ENCODE assay signal across 29 mouse cellular contexts in the genomic region with DNA sequence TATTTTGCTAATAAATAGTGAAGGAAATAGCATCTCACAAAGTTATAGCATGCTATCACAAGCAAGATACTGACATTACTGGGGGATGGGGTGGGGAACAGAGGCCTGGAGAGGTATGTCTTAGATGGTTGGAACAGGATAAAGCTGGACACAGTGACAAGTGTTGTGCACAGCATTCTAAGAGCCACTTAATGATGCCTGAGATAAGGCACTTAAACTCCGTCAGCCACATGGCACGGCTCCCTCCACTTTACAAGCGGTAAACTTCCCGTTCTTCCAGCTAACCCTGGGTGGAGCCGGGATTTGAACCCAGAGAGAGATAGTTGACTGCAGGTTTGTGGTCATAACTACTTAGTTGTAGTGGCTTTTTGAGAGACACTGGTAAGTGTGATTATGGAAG. TPM values are rescaled to one million over a fixed set of nuclear protein-coding genes. Genes with fewer than 3 reads are reported as not detected.
"Had no signal": no experiment of that assay in that cellular context is flagged by ENCODE, and none has a peak within 500 bp of the region (broad histone marks: within the 10 kb centered on the region; RNA-seq: fewer than 3 reads in every experiment).

No protein-coding gene starts in this region.

- ATAC-seq: forebrain, postnatal 0 days; hindbrain, postnatal 0 days; intestine, embryonic 16.5 days had no signal

- H3K4me3 ChIP-seq: heart, adult 2 months; heart, embryonic 12.5 days; heart, embryonic 15.5 days; hindbrain, embryonic 13.5 days; hindbrain, embryonic 15.5 days; kidney, embryonic 15.5 days; limb, embryonic 13.5 days; limb, embryonic 15.5 days had no signal

- H3K4me2 ChIP-seq: hindbrain, embryonic 13.5 days; hindbrain, embryonic 15.5 days; kidney, embryonic 15.5 days; limb, embryonic 13.5 days; limb, embryonic 15.5 days had no signal

- H3K9me3 ChIP-seq: heart, embryonic 12.5 days; heart, embryonic 15.5 days; hindbrain, embryonic 13.5 days; hindbrain, embryonic 15.5 days; kidney, embryonic 15.5 days; limb, embryonic 13.5 days; limb, embryonic 15.5 days had no signal

- H3K27ac ChIP-seq: heart, adult 2 months; hindbrain, embryonic 13.5 days; hindbrain, embryonic 15.5 days; hindbrain, postnatal 0 days; kidney, embryonic 15.5 days; kidney, postnatal 0 days; limb, embryonic 13.5 days; limb, embryonic 15.5 days had no signal

- H3K9ac ChIP-seq: forebrain, postnatal 0 days; heart, embryonic 12.5 days; heart, embryonic 15.5 days; hindbrain, embryonic 13.5 days; hindbrain, embryonic 15.5 days; kidney, embryonic 15.5 days; limb, embryonic 13.5 days; limb, embryonic 15.5 days had no signal

- DNase-seq: forebrain, postnatal 0 days; gastrocnemius, postnatal 36 days; heart, adult 11 months; heart, postnatal 36 days; kidney, adult 11 months; kidney, postnatal 14 days; layer of hippocampus, adult 9-11 months; layer of hippocampus, postnatal 36 days; left cerebral cortex, postnatal 4 days had no signal

- H3K27me3 ChIP-seq: heart, embryonic 12.5 days; heart, embryonic 15.5 days; hindbrain, embryonic 13.5 days; hindbrain, embryonic 15.5 days; kidney, embryonic 15.5 days; limb, embryonic 13.5 days; limb, embryonic 15.5 days had no signal

RNA-seq across cellular contexts. Expression of a gene that starts 38.0 kb away (rescaled TPM):
- total RNA-seq: hematopoietic stem cell, adult 5-6 weeks; layer of hippocampus, adult 18-20 months; layer of hippocampus, adult 8-10 months; left cerebral cortex, adult 18-20 months; left cerebral cortex, adult 8-10 months; left cerebral cortex, postnatal 10 days; left cerebral cortex, postnatal 25 days; liver, adult 2 months had no signal
- polyA plus RNA-seq: large intestine, adult 2 months; liver, adult 2 months had no signal
